Mouse (Mus musculus): ENCODE results near the gene Gtf2ird1. TPM values are rescaled to one million over a fixed set of nuclear protein-coding genes. Genes with fewer than 3 reads are reported as not detected.
A peak's percentile ranks its signal among the peaks of the same experiment; 100 is the strongest.
"Not testable (repeated sequence)": the region's sequence is repeated elsewhere in the genome, so short reads cannot be mapped to it uniquely, and the experiment has no call there.

Gene Gtf2ird1
- total RNA-seq, 2 experiments from 2014 or later: 42.5 to 43.7 TPM

GRCm38 (mm10) chr5:134454421-134454820 is 2.1 kb downstream of the Gtf2ird1 start:
- intact Hi-C loops (cut with DNase I): no loop called here

GRCm38 (mm10) chr5:134453577-134453976 is 2.9 kb downstream of the Gtf2ird1 start:
- DNase-seq (ENCODE audit: low spot score in 2 of 2): no peak
- intact Hi-C loops (cut with DNase I): no loop called here

More at GRCm38 (mm10) chr5:134454421-134454820, 2.1 kb downstream of the Gtf2ird1 start:
- DNase-seq (ENCODE audit: low spot score in 2 of 2): no peak

GRCm38 (mm10) chr5:134446755-134447154 is 9.8 kb downstream of the Gtf2ird1 start:
- intact Hi-C loops (cut with DNase I); DNase-seq (ENCODE audit: low spot score in 2 of 2): not testable (repeated sequence)

GRCm38 (mm10) chr5:134445895-134446294 is 10.6 kb downstream of the Gtf2ird1 start:
- DNase-seq (ENCODE audit: low spot score in 2 of 2): peak in 1 of 2 experiments; percentile 21
- intact Hi-C loops (cut with DNase I): no loop called here

GRCm38 (mm10) chr5:134445208-134445831 is 11.2 kb downstream of the Gtf2ird1 start:
- intact Hi-C loops (cut with DNase I): no loop called here
- no peak for DNase-seq (ENCODE audit: low spot score in 2 of 2)

- no peak for DNase-seq (ENCODE audit: low spot score in 2 of 2)
- intact Hi-C loops (cut with DNase I): no loop called here
Measured at GRCm38 (mm10) chr5:134444473-134444872, 12.0 kb downstream of the Gtf2ird1 start.

- no peak for DNase-seq (ENCODE audit: low spot score in 2 of 2)
Measured at GRCm38 (mm10) chr5:134442066-134442465, 14.4 kb downstream of the Gtf2ird1 start.

GRCm38 (mm10) chr5:134441105-134441504 is 15.4 kb downstream of the Gtf2ird1 start:
- intact Hi-C loops (cut with DNase I): no loop called here
- DNase-seq (ENCODE audit: low spot score in 2 of 2): no peak

More at GRCm38 (mm10) chr5:134442066-134442465, 14.4 kb downstream of the Gtf2ird1 start:
- intact Hi-C loops (cut with DNase I): no loop called here

- DNase-seq (ENCODE audit: low spot score in 2 of 2): no peak
- intact Hi-C loops (cut with DNase I): no loop called here
Measured at GRCm38 (mm10) chr5:134440098-134440497, 16.4 kb downstream of the Gtf2ird1 start.

GRCm38 (mm10) chr5:134439481-134439880 is 17.0 kb downstream of the Gtf2ird1 start:
- DNase-seq (ENCODE audit: low spot score in 2 of 2): no peak
- intact Hi-C loops (cut with DNase I): no loop called here

- intact Hi-C loops (cut with DNase I): no loop called here
Measured at GRCm38 (mm10) chr5:134438676-134439425, 17.7 kb downstream of the Gtf2ird1 start.

GRCm38 (mm10) chr5:134437459-134437827 is 19.1 kb downstream of the Gtf2ird1 start:
- DNase-seq (ENCODE audit: low spot score in 2 of 2): peak in 1 of 2 experiments; percentile 19
- intact Hi-C loops (cut with DNase I): no loop called here

More at GRCm38 (mm10) chr5:134438676-134439425, 17.7 kb downstream of the Gtf2ird1 start:
- DNase-seq (ENCODE audit: low spot score in 2 of 2): no peak

- no peak for DNase-seq (ENCODE audit: low spot score in 2 of 2)
- intact Hi-C loops (cut with DNase I): no loop called here
Measured at GRCm38 (mm10) chr5:134436782-134437458, 19.6 kb downstream of the Gtf2ird1 start.

GRCm38 (mm10) chr5:134435836-134436331 is 20.6 kb downstream of the Gtf2ird1 start:
- peak in 1 of 2 experiments; percentile 33 for DNase-seq (ENCODE audit: low spot score in 2 of 2)
- intact Hi-C loops (cut with DNase I): no loop called here

GRCm38 (mm10) chr5:134433137-134433536 is 23.4 kb downstream of the Gtf2ird1 start:
- intact Hi-C loops (cut with DNase I): no loop called here
- no peak for DNase-seq (ENCODE audit: low spot score in 2 of 2)

- DNase-seq (ENCODE audit: low spot score in 2 of 2): no peak
- intact Hi-C loops (cut with DNase I): no loop called here
Measured at GRCm38 (mm10) chr5:134430087-134430486, 26.4 kb downstream of the Gtf2ird1 start.

- DNase-seq (ENCODE audit: low spot score in 2 of 2): peak; percentile 74 to 95
- intact Hi-C loops (cut with DNase I): loop anchor here (2.0 kb wide), 1 partner anchor 41 kb away; no protein-coding TSS in a partner anchor
Measured at GRCm38 (mm10) chr5:134427664-134428063, 28.9 kb downstream of the Gtf2ird1 start.

- intact Hi-C loops (cut with DNase I): no loop called here
- no peak for DNase-seq (ENCODE audit: low spot score in 2 of 2)
Measured at GRCm38 (mm10) chr5:134425601-134426000, 30.9 kb downstream of the Gtf2ird1 start.

GRCm38 (mm10) chr5:134423930-134424329 is 32.6 kb downstream of the Gtf2ird1 start:
- DNase-seq (ENCODE audit: low spot score in 2 of 2): peak in 1 of 2 experiments; percentile 9
- intact Hi-C loops (cut with DNase I): no loop called here

- intact Hi-C loops (cut with DNase I): no loop called here
- no peak for DNase-seq (ENCODE audit: low spot score in 2 of 2)
Measured at GRCm38 (mm10) chr5:134423372-134423771, 33.1 kb downstream of the Gtf2ird1 start.
